Mouse (Mus musculus) MEL (cell line): ENCODE measurements around the gene Bahcc1. TPM values are rescaled to one million over a fixed set of nuclear protein-coding genes. Genes with fewer than 3 reads are reported as not detected.
A peak's percentile ranks its signal among the peaks of the same experiment; 100 is the strongest.

Source experiments
- DNase-seq: peaks from one replicate; pipeline ENCODE4 v3.0.0; 2011; ENCODE audit warnings: low read depth, low spot score
- H3K27ac ChIP-seq: 2 replicates; pipeline ENCODE4 v1.5.1; 2012; ENCODE audit warnings: low read depth, mild to moderate bottlenecking, control low read depth, low read length, moderate library complexity; ENCODE audit not compliant: control insufficient read depth
- H3K27me3 ChIP-seq, 2 experiments: fragments of 150-350 bp in 1 of 2; sonication (generic) in 1 of 2; 2 replicates each; pipeline ENCODE4 v1.6.1; 2012; ENCODE audit warnings: low read length in 2 of 2, mild to moderate bottlenecking in 2 of 2, improper control_type of control experiment in 1 of 2, moderate library complexity in 1 of 2; ENCODE audit not compliant: insufficient read depth in 2 of 2, control insufficient read depth in 1 of 2
- H3K36me3 ChIP-seq, 2 experiments: 2 replicates each; pipeline ENCODE4 v1.6.1; 2012 to 2014; ENCODE audit warnings: low read length in 2 of 2, improper control_type of control experiment in 1 of 2, inconsistent platforms in 1 of 2, mild to moderate bottlenecking in 1 of 2; ENCODE audit not compliant: insufficient read depth in 2 of 2, control insufficient read depth in 1 of 2
- H3K4me1 ChIP-seq, 2 experiments: fragments of 150-350 bp in 1 of 2; sonication (generic) in 1 of 2; 2 replicates each; pipeline ENCODE4 v1.6.1; 2012; ENCODE audit warnings: low read length in 2 of 2, improper control_type of control experiment in 1 of 2, mild to moderate bottlenecking in 1 of 2; ENCODE audit not compliant: insufficient read depth in 2 of 2, control insufficient read depth in 1 of 2
- H3K4me3 ChIP-seq, 2 experiments: fragments of 150-350 bp in 1 of 2; sonication (generic) in 1 of 2; 2 replicates each; pipeline ENCODE4 v1.5.1; 2012; ENCODE audit warnings: low read depth in 2 of 2, low read length in 2 of 2, mild to moderate bottlenecking in 2 of 2, moderate library complexity in 2 of 2, control low read depth in 1 of 2, improper control_type of control experiment in 1 of 2; ENCODE audit not compliant: control insufficient read depth in 1 of 2, insufficient read depth in 1 of 2
- H3K79me2 ChIP-seq: 2 replicates; pipeline ENCODE4 v1.6.1; 2012; ENCODE audit warnings: mild to moderate bottlenecking, low read length, moderate library complexity; ENCODE audit not compliant: control insufficient read depth, poor library complexity, insufficient read depth
- H3K9ac ChIP-seq: 2 replicates; pipeline ENCODE4 v1.6.1; 2012; ENCODE audit warnings: low read depth, mild to moderate bottlenecking, control low read depth, low read length, moderate library complexity; ENCODE audit not compliant: control insufficient read depth, poor library complexity, severe bottlenecking
- H3K9me3 ChIP-seq: fragments of 150-350 bp; sonication (generic); replicated peaks from 2 replicates; pipeline ENCODE4 v1.6.1; 2012; ENCODE audit warnings: mild to moderate bottlenecking, low read length, improper control_type of control experiment, moderate library complexity; ENCODE audit not compliant: insufficient read depth
- BHLHE40 ChIP-seq: IDR thresholded peaks from 2 replicates; pipeline ENCODE4 v1.6.1; 2012; ENCODE audit warnings: low read depth, mild to moderate bottlenecking, inconsistent platforms, low read length, improper control_type of control experiment, borderline replicate concordance
- CHD1 ChIP-seq: IDR thresholded peaks from 2 replicates; pipeline ENCODE4 v1.6.1; 2012; ENCODE audit warnings: low read depth, mild to moderate bottlenecking, inconsistent platforms, low read length, improper control_type of control experiment
- CTCF ChIP-seq, 3 experiments: IDR thresholded peaks in 2 of 3; conservative IDR thresholded peaks in 1 of 3; 2 replicates each; pipeline ENCODE4 v1.5.1; 2011 to 2012; ENCODE audit warnings: low read length in 3 of 3, low read depth in 2 of 3, mild to moderate bottlenecking in 2 of 3, improper control_type of control experiment in 1 of 3, inconsistent platforms in 1 of 3, mixed read lengths in 1 of 3, moderate library complexity in 1 of 3; ENCODE audit not compliant: control insufficient read depth in 1 of 3, insufficient read depth in 1 of 3, poor library complexity in 1 of 3, severe bottlenecking in 1 of 3
- ETS1 ChIP-seq: IDR thresholded peaks from 2 replicates; pipeline ENCODE4 v1.6.1; 2012; ENCODE audit warnings: low read depth, mild to moderate bottlenecking, inconsistent platforms, low read length, improper control_type of control experiment, moderate library complexity
- GATA1 ChIP-seq: IDR thresholded peaks from 2 replicates; pipeline ENCODE4 v1.6.1; 2011; ENCODE audit warnings: low read depth, low read length, improper control_type of control experiment
- HCFC1 ChIP-seq: IDR thresholded peaks from 2 replicates; pipeline ENCODE4 v1.6.1; 2012; ENCODE audit warnings: low read depth, mild to moderate bottlenecking, inconsistent platforms, low read length, improper control_type of control experiment, moderate library complexity
- JUND ChIP-seq: IDR thresholded peaks from 2 replicates; pipeline ENCODE4 v1.6.1; 2011; ENCODE audit warnings: low read depth, mild to moderate bottlenecking, improper control_type of control experiment, low read length
- KAT2A ChIP-seq: conservative IDR thresholded peaks from 2 replicates; pipeline ENCODE4 v1.6.1; 2012; ENCODE audit warnings: low read depth, low read length, improper control_type of control experiment, inconsistent platforms
- MAFK ChIP-seq: IDR thresholded peaks from 2 replicates; pipeline ENCODE4 v1.6.1; 2011; ENCODE audit warnings: low read depth, mild to moderate bottlenecking, low read length, improper control_type of control experiment, borderline replicate concordance
- MAX ChIP-seq: IDR thresholded peaks from 2 replicates; pipeline ENCODE4 v1.6.1; 2011; ENCODE audit warnings: low read length, improper control_type of control experiment
- MYC ChIP-seq: IDR thresholded peaks from 2 replicates; pipeline ENCODE4 v1.6.1; 2011; ENCODE audit warnings: low read depth, mild to moderate bottlenecking, low read length, improper control_type of control experiment, moderate library complexity
- NELFE ChIP-seq: IDR thresholded peaks from 2 replicates; pipeline ENCODE4 v1.6.1; 2011; ENCODE audit warnings: low read depth, low read length, improper control_type of control experiment
- POLR2A ChIP-seq, 2 experiments: IDR thresholded peaks; 2 replicates each; pipeline ENCODE4 v1.6.1; 2011 to 2012; ENCODE audit warnings: low read length in 2 of 2, mild to moderate bottlenecking in 2 of 2, control low read depth in 1 of 2, improper control_type of control experiment in 1 of 2, low read depth in 1 of 2, moderate library complexity in 1 of 2; ENCODE audit not compliant: control insufficient read depth in 1 of 2, insufficient read depth in 1 of 2, poor library complexity in 1 of 2
- POLR2AphosphoS2 ChIP-seq: IDR thresholded peaks from 2 replicates; pipeline ENCODE4 v1.6.1; 2011; ENCODE audit warnings: low read length, improper control_type of control experiment
- RAD21 ChIP-seq: IDR thresholded peaks from 2 replicates; pipeline ENCODE4 v1.6.1; 2011; ENCODE audit warnings: mild to moderate bottlenecking, low read depth, low read length, improper control_type of control experiment
- SIN3A ChIP-seq: IDR thresholded peaks from 2 replicates; pipeline ENCODE4 v1.6.1; 2012; ENCODE audit warnings: low read length, improper control_type of control experiment, inconsistent platforms
- SMC3 ChIP-seq: IDR thresholded peaks from 2 replicates; pipeline ENCODE4 v1.6.1; 2011; ENCODE audit warnings: low read depth, low read length, improper control_type of control experiment
- TBP ChIP-seq: IDR thresholded peaks from 2 replicates; pipeline ENCODE4 v1.8.0; 2011; ENCODE audit warnings: low read depth, low read length, improper control_type of control experiment
- TCF12 ChIP-seq: IDR thresholded peaks from 2 replicates; pipeline ENCODE4 v1.6.1; 2014; ENCODE audit warnings: low read depth, mild to moderate bottlenecking, inconsistent platforms, low read length, improper control_type of control experiment, moderate library complexity
- UBTF ChIP-seq: IDR thresholded peaks from 2 replicates; pipeline ENCODE4 v1.6.1; 2012; ENCODE audit warnings: low read depth, mild to moderate bottlenecking, inconsistent platforms, low read length, improper control_type of control experiment, moderate library complexity, borderline replicate concordance; ENCODE audit not compliant: insufficient read depth
- USF1 ChIP-seq: IDR thresholded peaks from 2 replicates; pipeline ENCODE4 v1.6.1; 2014; ENCODE audit warnings: low read depth, mild to moderate bottlenecking, inconsistent platforms, low read length, improper control_type of control experiment, moderate library complexity
- USF2 ChIP-seq, 2 experiments: IDR thresholded peaks; 2 replicates each; pipeline ENCODE4 v1.6.1; 2011 to 2012; ENCODE audit warnings: improper control_type of control experiment in 2 of 2, low read length in 2 of 2, borderline replicate concordance in 1 of 2, inconsistent platforms in 1 of 2, low read depth in 1 of 2, mild to moderate bottlenecking in 1 of 2; ENCODE audit not compliant: insufficient read depth in 1 of 2
- ZKSCAN1 ChIP-seq: IDR thresholded peaks from 2 replicates; pipeline ENCODE4 v1.6.1; 2012; ENCODE audit warnings: low read depth, mild to moderate bottlenecking, inconsistent platforms, low read length, improper control_type of control experiment, moderate library complexity
- ZMIZ1 ChIP-seq: IDR thresholded peaks from 2 replicates; pipeline ENCODE4 v1.6.1; 2012; ENCODE audit warnings: low read depth, mild to moderate bottlenecking, inconsistent platforms, low read length, improper control_type of control experiment, moderate library complexity
- polyA plus RNA-seq, 2 experiments: library from polyadenylated mRNA; stranded (reverse) in 1 of 2; unstranded in 1 of 2; fragments of >175 nt in 1 of 2; fragments of >200 nt in 1 of 2; gene quantifications; 2 replicates each; pipeline versions ENCODE4 v1.2.1 to v1.2.4; 2012; ENCODE audit warnings: low replicate concordance in 2 of 2, low read depth in 1 of 2; ENCODE audit not compliant: insufficient read length in 2 of 2, insufficient read depth in 1 of 2, missing spikeins in 1 of 2
- total RNA-seq: library from RNA; depleted of rRNA; stranded (reverse); fragments of 300-350 nt; gene quantifications from 2 replicates; pipeline ENCODE4 v1.2.3, GENCODE M21; 2012; rRNA removed

Gene Bahcc1
- total and polyA plus RNA-seq, 3 experiments, result 0.04 to 0.26 TPM; not detected in 1

GRCm38 (mm10) chr11:120339978-120340513 is 107.3 kb downstream of the Bahcc1 start (continued):
- TF ChIP-seq HCFC1, result no peak
- peak; percentile 35; the same call in 1 of the 2 replicates for TF ChIP-seq BHLHE40
- no peak for TF ChIP-seq POLR2A (IDR thresholded peaks at IDR 0.05; ENCODE audit: control insufficient read depth in 1 of 2, insufficient read depth in 1 of 2, low read depth in 1 of 2, low read length in 2 of 2, poor library complexity in 1 of 2)
- no peak; the same call in 1 of the 2 replicates for TF ChIP-seq SMC3
- TF ChIP-seq TBP, result 0 out of 2 replicates have a peak, but pooled peaks have one; percentile 42
- TF ChIP-seq ETS1, result 0 out of 2 replicates have a peak, but pooled peaks have one; percentile 62
- TF ChIP-seq CTCF (IDR thresholded peaks at IDR 0.05 in 2 of 3, conservative IDR thresholded peaks at IDR 0.05 in 1 of 3; ENCODE audit: control insufficient read depth in 1 of 3, insufficient read depth in 1 of 3, low read depth in 2 of 3, low read length in 3 of 3, poor library complexity in 1 of 3, severe bottlenecking in 1 of 3), result no peak
- peak; percentile 86 for TF ChIP-seq TCF12
- TF ChIP-seq USF1, result no peak
- no peak for TF ChIP-seq NELFE
- no peak for TF ChIP-seq UBTF
- TF ChIP-seq MAX, result peak; percentile 33; the same call in 1 of the 2 replicates
- no peak for TF ChIP-seq KAT2A
- TF ChIP-seq MAFK, result no peak; the same call in 1 of the 2 replicates
- TF ChIP-seq GATA1, result peak; percentile 84
- no peak for TF ChIP-seq USF2 (IDR thresholded peaks at IDR 0.05; ENCODE audit: borderline replicate concordance in 1 of 2, insufficient read depth in 1 of 2, low read depth in 1 of 2, low read length in 2 of 2)
- no peak for TF ChIP-seq CHD1
- TF ChIP-seq SIN3A, result peak; percentile 76
- 0 out of 2 replicates have a peak, but pooled peaks have one; percentile 52 for TF ChIP-seq JUND
- TF ChIP-seq ZMIZ1, result no peak
- TF ChIP-seq, all 39 proteins: peak for 14

GRCm38 (mm10) chr11:120341661-120342060 is 108.9 kb downstream of the Bahcc1 start:
- DNase-seq, result no peak
- peaks cover 3 to 12% of the 10 kb centered on the region in 2 experiments; a peak in 3 of 4 replicates for H3K4me1 ChIP-seq
- no peak overlapping the region for H3K27ac ChIP-seq
- H3K36me3 ChIP-seq, result peaks cover 0 to 6% of the 10 kb centered on the region in 2 experiments; a peak in 2 of 4 replicates
- TF ChIP-seq NELFE (no peak), ZMIZ1 (no peak), MYC (no peak), USF1 (no peak), RAD21 (no peak), TBP (no peak), ZKSCAN1 (no peak), POLR2AphosphoS2 (no peak), TCF12 (no peak), HCFC1 (no peak)
- TF ChIP-seq, all 39 proteins: peak for 0
- Histone ChIP-seq H3K27me3 (no peaks in the 10 kb centered on the region), H3K9ac (no peak overlapping the region), H3K79me2 (peaks cover 1% of the 10 kb centered on the region), H3K9me3 (no peaks in the 10 kb centered on the region), H3K4me3 (no peak overlapping the region)

Other genes with a start within 250 kb of the Bahcc1 start
- 0.04 TPM in 1 of 2 replicates, not detected in the other for gene Aatk, start 185.8 kb upstream of the Bahcc1 start, total RNA-seq
- not detected for gene Aatk, start 185.8 kb upstream of the Bahcc1 start, polyA plus RNA-seq
- gene Cep131, start 146.1 kb upstream of the Bahcc1 start, total RNA-seq, result 17.6 and 21.6 TPM in 2 replicates
- gene Cep131, start 146.1 kb upstream of the Bahcc1 start, polyA plus RNA-seq, result 10 to 100 TPM in 1 of 2 experiments, not detected in 1; 26.6 TPM
- 12.6 and 16.6 TPM in 2 replicates for gene Tepsin, start 134.2 kb upstream of the Bahcc1 start, total RNA-seq
- 10 to 100 TPM in 1 of 2 experiments, not detected in 1; 14.3 TPM for gene Tepsin, start 134.2 kb upstream of the Bahcc1 start, polyA plus RNA-seq
- gene Ndufaf8, start 134.0 kb upstream of the Bahcc1 start, total RNA-seq, result 99.2 and 120 TPM in 2 replicates
- gene Ndufaf8, start 134.0 kb upstream of the Bahcc1 start, polyA plus RNA-seq, result 10 to 100 TPM in 1 of 2 experiments, not detected in 1; 77.6 TPM
- gene Slc38a10, start 81.6 kb upstream of the Bahcc1 start, total RNA-seq, result 71.3 and 78.2 TPM in 2 replicates
- 10 to 100 TPM in 1 of 2 experiments, not detected in 1; 80.7 TPM for gene Slc38a10, start 81.6 kb upstream of the Bahcc1 start, polyA plus RNA-seq
- 1,328 and 1,871 TPM in 2 replicates for gene Actg1, start 115.6 kb downstream of the Bahcc1 start, total RNA-seq
- gene Actg1, start 115.6 kb downstream of the Bahcc1 start, polyA plus RNA-seq, result 1,000 to 10,000 TPM in 1 of 2 experiments, 100 to 1,000 TPM in 1; 899 to 1,784 TPM
- 0.29 and 0.62 TPM in 2 replicates for gene Fscn2, start 128.6 kb downstream of the Bahcc1 start, total RNA-seq
- gene Fscn2, start 128.6 kb downstream of the Bahcc1 start, polyA plus RNA-seq, result under 1 TPM in 1 of 2 experiments, not detected in 1; 0.61 TPM
- 34.9 and 45.7 TPM in 2 replicates for gene Faap100, start 145.8 kb downstream of the Bahcc1 start, total RNA-seq
- 10 to 100 TPM in 1 of 2 experiments, not detected in 1; 27.1 TPM for gene Faap100, start 145.8 kb downstream of the Bahcc1 start, polyA plus RNA-seq
- gene Nploc4, start 204.8 kb downstream of the Bahcc1 start, total RNA-seq, result 77.4 and 88.3 TPM in 2 replicates
- 100 to 1,000 TPM; 117 to 352 TPM for gene Nploc4, start 204.8 kb downstream of the Bahcc1 start, polyA plus RNA-seq
- gene Tspan10, start 209.7 kb downstream of the Bahcc1 start, total RNA-seq, result 0.20 and 0.65 TPM in 2 replicates
- under 1 TPM in 1 of 2 experiments, not detected in 1; 0.29 TPM for gene Tspan10, start 209.7 kb downstream of the Bahcc1 start, polyA plus RNA-seq
- 0.35 and 0.46 TPM in 2 replicates for gene Pde6g, start 220.6 kb downstream of the Bahcc1 start, total RNA-seq
- gene Pde6g, start 220.6 kb downstream of the Bahcc1 start, polyA plus RNA-seq, result under 1 TPM in 1 of 2 experiments, not detected in 1; 0.84 TPM
- gene Oxld1, start 225.1 kb downstream of the Bahcc1 start, total RNA-seq, result 15.9 and 17.6 TPM in 2 replicates
- 10 to 100 TPM in 1 of 2 experiments, not detected in 1; 17.5 TPM for gene Oxld1, start 225.1 kb downstream of the Bahcc1 start, polyA plus RNA-seq
- 66.1 and 104 TPM in 2 replicates for gene Ccdc137, start 225.2 kb downstream of the Bahcc1 start, total RNA-seq
- 100 to 1,000 TPM in 1 of 2 experiments, not detected in 1; 116 TPM for gene Ccdc137, start 225.2 kb downstream of the Bahcc1 start, polyA plus RNA-seq
- 19.8 and 20.8 TPM in 2 replicates for gene Arl16, start 234.7 kb downstream of the Bahcc1 start, total RNA-seq
- gene Arl16, start 234.7 kb downstream of the Bahcc1 start, polyA plus RNA-seq, result 10 to 100 TPM in 1 of 2 experiments, not detected in 1; 20.0 TPM